Mouse (Mus musculus): ENCODE results near the gene Tmem87b. TPM values are rescaled to one million over a fixed set of nuclear protein-coding genes. Genes with fewer than 3 reads are reported as not detected.
A peak's percentile ranks its signal among the peaks of the same experiment; 100 is the strongest.

The Tmem87b gene
- total RNA-seq, 1 experiment from 2014 or later = 23.8 TPM

GRCm38 (mm10) chr2:128816916-128817315, 1.0 kb upstream of the Tmem87b start:
- no peak for ATAC-seq (replicated peaks; ENCODE audit: low read depth, poor library complexity, severe bottlenecking)

- peak; percentile 38 for ATAC-seq (replicated peaks; ENCODE audit: low read depth, poor library complexity, severe bottlenecking)
Measured at GRCm38 (mm10) chr2:128817387-128817785, 532 bp upstream of the Tmem87b start.

GRCm38 (mm10) chr2:128818956-128819643, 1.2 kb downstream of the Tmem87b start:
- no peak for ATAC-seq (replicated peaks; ENCODE audit: low read depth, poor library complexity, severe bottlenecking)

- ATAC-seq (replicated peaks; ENCODE audit: low read depth, poor library complexity, severe bottlenecking) = no peak
Measured at GRCm38 (mm10) chr2:128820631-128821030, 2.7 kb downstream of the Tmem87b start.

- ATAC-seq (replicated peaks; ENCODE audit: low read depth, poor library complexity, severe bottlenecking) = no peak
Measured at GRCm38 (mm10) chr2:128823893-128824292, 6.0 kb downstream of the Tmem87b start.

- ATAC-seq (replicated peaks; ENCODE audit: low read depth, poor library complexity, severe bottlenecking) = no peak
Measured at GRCm38 (mm10) chr2:128827787-128828186, 9.9 kb downstream of the Tmem87b start.

- ATAC-seq (replicated peaks; ENCODE audit: low read depth, poor library complexity, severe bottlenecking) = no peak
Measured at GRCm38 (mm10) chr2:128832611-128833010, 14.7 kb downstream of the Tmem87b start.

- no peak for ATAC-seq (replicated peaks; ENCODE audit: low read depth, poor library complexity, severe bottlenecking)
Measured at GRCm38 (mm10) chr2:128833035-128833434, 15.1 kb downstream of the Tmem87b start.

- ATAC-seq (replicated peaks; ENCODE audit: low read depth, poor library complexity, severe bottlenecking) = no peak
Measured at GRCm38 (mm10) chr2:128833435-128833834, 15.5 kb downstream of the Tmem87b start.

- no peak for ATAC-seq (replicated peaks; ENCODE audit: low read depth, poor library complexity, severe bottlenecking)
Measured at GRCm38 (mm10) chr2:128837531-128837930, 19.6 kb downstream of the Tmem87b start.

GRCm38 (mm10) chr2:128838611-128839010, 20.7 kb downstream of the Tmem87b start:
- ATAC-seq (replicated peaks; ENCODE audit: low read depth, poor library complexity, severe bottlenecking) = no peak

GRCm38 (mm10) chr2:128839501-128839900, 21.6 kb downstream of the Tmem87b start:
- ATAC-seq (replicated peaks; ENCODE audit: low read depth, poor library complexity, severe bottlenecking) = 0 out of 2 replicates have a peak, but pooled peaks have one; percentile 47

- ATAC-seq (replicated peaks; ENCODE audit: low read depth, poor library complexity, severe bottlenecking) = no peak
Measured at GRCm38 (mm10) chr2:128842437-128842836, 24.5 kb downstream of the Tmem87b start.

GRCm38 (mm10) chr2:128850036-128850435, 32.1 kb downstream of the Tmem87b start:
- no peak for ATAC-seq (replicated peaks; ENCODE audit: low read depth, poor library complexity, severe bottlenecking)

- ATAC-seq (replicated peaks; ENCODE audit: low read depth, poor library complexity, severe bottlenecking) = no peak
Measured at GRCm38 (mm10) chr2:128856673-128857072, 38.8 kb downstream of the Tmem87b start.

- ATAC-seq (replicated peaks; ENCODE audit: low read depth, poor library complexity, severe bottlenecking) = no peak
Measured at GRCm38 (mm10) chr2:128858962-128859361, 41.0 kb downstream of the Tmem87b start.

GRCm38 (mm10) chr2:128859861-128860260, 41.9 kb downstream of the Tmem87b start:
- no peak for ATAC-seq (replicated peaks; ENCODE audit: low read depth, poor library complexity, severe bottlenecking)

- ATAC-seq (replicated peaks; ENCODE audit: low read depth, poor library complexity, severe bottlenecking) = no peak
Measured at GRCm38 (mm10) chr2:128862636-128863035, 44.7 kb downstream of the Tmem87b start, which contains the start of gene Fbln7. TSS of gene Fbln7 (plus strand) at chr2:128862981.

GRCm38 (mm10) chr2:128863777-128864331, 45.9 kb downstream of the Tmem87b start:
- peak; percentile 42; the same call in 1 of the 2 replicates for ATAC-seq (replicated peaks; ENCODE audit: low read depth, poor library complexity, severe bottlenecking)

GRCm38 (mm10) chr2:128865061-128865460, 47.1 kb downstream of the Tmem87b start:
- no peak for ATAC-seq (replicated peaks; ENCODE audit: low read depth, poor library complexity, severe bottlenecking)

- no peak for ATAC-seq (replicated peaks; ENCODE audit: low read depth, poor library complexity, severe bottlenecking)
Measured at GRCm38 (mm10) chr2:128871656-128872055, 53.7 kb downstream of the Tmem87b start.

- ATAC-seq (replicated peaks; ENCODE audit: low read depth, poor library complexity, severe bottlenecking) = no peak
Measured at GRCm38 (mm10) chr2:128872256-128872655, 54.3 kb downstream of the Tmem87b start.

Measured in common myeloid progenitor, adult 5-6 weeks (primary cell).